Mouse (Mus musculus) embryo, embryonic 9.5 days (tissue): ENCODE results near the gene Iqcb1.
"Not testable (repeated sequence)": the region's sequence is repeated elsewhere in the genome, so short reads cannot be mapped to it uniquely, and the experiment has no call there.

Experiments used
- DNase-seq: peaks from one replicate; pipeline ENCODE4 v3.0.0-alpha.2; 2017; ENCODE audit errors: extremely low spot score

Iqcb1 gene

DNA sequence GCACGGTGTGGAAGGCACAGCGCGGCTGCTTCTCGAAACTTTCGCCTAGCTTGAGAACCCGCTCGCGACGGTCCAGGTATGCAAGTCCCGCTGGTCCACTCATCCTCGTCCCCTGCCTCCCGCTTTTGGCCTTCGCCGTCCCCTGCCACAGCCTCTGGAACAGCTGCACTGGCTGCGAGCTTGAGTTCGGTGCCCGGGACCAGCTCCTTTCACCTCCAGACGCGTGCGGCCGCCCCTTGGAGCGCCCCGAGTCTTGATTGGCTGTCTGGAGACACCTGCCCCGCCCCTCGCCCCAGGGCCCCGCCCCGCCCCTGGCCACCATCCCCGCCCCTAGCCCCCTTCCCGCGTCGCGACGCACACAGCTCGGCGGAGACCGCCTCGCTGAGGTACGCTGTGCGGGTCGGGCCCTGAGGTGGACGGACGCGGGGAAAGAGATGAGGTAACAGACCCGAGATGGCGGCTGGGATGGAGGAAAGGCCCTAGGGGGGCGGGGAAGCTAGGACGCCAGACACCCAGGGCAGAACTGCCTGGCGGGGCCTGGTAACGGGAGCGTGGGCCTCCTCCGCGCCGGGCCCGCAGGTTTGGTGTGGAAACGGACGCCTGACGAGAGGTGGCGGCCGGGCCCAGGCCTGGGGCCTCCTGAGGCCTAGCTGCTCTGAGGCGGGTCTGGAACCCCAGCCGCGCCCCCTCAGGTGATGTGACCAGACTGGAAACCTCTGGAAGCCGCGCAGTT, at the start of gene Iqcb1:
Iqcb1 (plus strand) TSS at position 332 of the 733 bp plus-strand sequence.
- peak; percentile 91 for DNase-seq

DNA sequence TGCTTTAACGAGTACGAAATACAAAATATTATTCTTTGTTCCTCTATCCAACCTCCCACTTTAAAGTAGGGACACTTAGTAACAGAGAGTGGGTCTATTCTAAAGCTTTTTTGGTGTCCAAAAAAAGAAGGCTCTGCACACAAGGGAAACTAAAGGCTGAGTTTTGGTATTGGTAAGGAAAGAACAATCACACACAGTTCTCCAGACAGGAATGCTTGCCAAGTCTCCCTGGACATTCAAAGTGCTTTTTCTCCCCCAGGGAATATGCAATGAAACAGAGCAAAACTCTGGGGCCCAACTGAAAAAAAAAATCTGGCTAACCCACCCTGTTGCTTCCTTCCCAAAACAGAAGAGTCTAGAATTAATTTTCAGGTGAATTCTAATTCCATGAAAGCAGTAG, 44.0 kb upstream of the Iqcb1 start:
- no peak for DNase-seq

DNA sequence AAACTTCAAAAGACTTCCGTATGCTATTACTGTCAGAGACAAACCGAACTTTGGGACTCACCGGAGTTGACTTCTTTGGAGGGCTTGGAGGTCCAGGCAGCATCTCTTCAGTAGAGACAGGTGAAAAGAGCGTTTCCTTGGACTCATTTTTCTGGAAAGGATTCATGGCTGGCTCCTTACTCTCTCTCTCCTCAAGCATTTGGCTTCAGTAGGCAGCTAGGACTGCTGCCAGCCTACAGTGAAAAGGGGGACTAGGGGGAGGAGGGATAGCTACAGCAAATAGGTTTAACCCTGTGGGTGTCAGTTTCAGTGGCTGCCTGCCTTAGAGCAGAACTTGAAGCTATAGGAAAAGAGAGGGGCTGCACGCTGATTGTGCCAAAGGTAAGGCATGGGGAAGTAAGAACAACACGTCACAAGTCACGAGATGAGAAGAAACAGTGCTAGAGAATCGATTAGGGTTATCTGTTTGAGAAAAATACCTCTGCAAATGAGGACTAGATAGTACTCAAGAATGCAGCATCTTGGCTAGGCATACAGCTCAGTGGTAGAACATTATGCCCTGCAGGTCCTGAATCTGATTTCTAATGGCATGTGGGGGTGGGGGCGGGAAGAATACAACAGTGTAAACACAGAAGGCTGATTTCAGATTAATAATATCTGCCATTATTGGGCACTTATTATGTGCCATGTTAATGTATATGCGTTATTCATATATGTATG, 43.4 kb upstream of the Iqcb1 start, which contains the start of gene Slc15a2:
Slc15a2 (minus strand) TSS at position 369 of the 720 bp plus-strand sequence.
- DNase-seq = no peak

DNA sequence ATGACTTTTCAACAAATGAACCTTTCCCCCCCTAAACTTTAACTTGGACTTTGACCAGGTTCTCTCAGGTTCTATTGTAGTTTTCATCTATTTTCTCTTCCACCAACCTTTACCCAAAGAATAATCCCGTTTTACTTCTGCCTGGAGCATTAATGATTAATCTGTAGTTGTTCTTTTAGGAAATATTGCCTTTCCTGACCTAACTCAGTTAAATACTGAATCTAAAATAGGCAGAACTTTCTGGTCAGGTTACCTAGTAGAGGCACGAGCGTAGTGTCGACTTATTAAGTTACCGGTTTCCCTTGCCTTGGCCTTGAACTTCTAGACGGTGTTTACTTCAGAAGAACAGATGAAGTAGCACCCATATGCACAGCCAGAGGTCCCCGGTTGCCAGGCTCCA, 41.7 kb upstream of the Iqcb1 start:
- DNase-seq = no peak

DNA sequence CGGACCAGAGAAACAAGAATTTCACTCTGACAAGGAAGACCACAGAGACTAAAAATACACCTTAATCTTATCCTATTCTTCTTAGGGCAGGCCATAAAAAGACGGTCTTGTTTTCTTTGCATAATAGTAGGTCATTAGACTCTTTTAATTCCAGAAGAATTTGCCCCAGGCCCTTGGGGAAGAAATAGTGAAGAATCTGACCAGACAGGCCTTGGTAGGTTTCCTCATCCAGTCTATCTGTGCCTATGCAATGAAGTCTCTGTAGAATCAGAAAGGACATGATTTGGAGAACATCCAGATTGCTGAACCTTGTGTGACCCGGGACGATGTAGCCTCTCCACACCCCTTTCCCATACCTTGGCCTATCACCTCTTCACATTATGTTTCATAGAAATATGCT, 38.0 kb upstream of the Iqcb1 start:
- DNase-seq = no peak

DNA sequence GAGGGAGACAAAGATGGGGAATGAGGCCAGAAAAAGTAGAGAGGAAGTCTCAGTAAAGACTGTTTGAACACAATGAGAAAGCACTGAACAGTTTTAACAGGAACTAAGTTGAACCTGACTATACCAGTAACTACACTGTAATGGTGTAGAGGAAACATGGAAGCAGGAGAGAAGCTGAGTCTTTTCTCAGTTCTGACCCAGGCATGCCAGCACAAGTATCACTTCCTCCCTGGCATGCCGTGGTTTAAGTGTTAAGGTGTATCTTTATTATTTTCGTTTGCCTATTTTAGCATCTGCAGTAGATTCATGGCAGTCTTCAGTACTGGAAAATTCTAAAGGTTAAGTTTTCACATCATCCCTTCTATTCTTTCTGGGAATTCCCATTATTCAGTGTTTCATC, 33.2 kb upstream of the Iqcb1 start:
- DNase-seq = no peak

DNA sequence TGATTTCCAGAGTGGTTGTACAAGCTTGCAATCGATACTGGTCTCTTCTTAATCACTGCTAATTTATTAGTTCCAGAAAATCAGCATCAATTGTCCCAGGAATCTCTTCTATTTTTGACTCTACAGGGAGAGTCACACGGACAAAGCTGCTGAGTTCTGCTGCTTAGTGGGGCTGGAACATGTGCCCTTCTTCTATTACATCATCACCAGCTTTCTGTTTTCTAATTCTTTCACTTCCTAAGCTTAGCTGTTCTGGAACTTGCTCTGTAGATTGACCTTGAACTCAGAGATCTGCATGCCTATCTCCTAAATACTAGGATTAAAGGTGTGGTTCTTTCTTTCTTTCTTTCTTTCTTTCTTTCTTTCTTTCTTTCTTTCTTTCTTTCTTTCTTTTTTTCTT, 29.9 kb upstream of the Iqcb1 start:
- no peak for DNase-seq

DNA sequence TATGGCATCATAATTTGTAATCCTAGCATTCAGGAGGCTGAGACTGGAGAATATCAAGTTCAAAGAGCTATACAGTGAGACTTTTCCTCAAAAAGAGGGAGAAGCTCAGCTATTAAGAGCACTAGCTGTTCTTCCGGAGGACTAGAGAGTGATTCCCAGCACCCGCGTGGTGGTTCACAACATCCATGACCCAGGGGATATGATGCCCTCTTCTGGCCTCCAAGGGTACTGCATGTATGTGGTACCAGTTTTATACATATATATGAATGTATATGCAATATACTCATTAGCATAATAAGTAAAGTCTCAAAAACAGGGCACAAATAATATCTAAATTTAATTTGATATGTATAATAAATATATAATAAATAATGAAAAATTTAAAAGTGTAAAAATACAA, 25.8 kb upstream of the Iqcb1 start:
- no peak for DNase-seq

DNA sequence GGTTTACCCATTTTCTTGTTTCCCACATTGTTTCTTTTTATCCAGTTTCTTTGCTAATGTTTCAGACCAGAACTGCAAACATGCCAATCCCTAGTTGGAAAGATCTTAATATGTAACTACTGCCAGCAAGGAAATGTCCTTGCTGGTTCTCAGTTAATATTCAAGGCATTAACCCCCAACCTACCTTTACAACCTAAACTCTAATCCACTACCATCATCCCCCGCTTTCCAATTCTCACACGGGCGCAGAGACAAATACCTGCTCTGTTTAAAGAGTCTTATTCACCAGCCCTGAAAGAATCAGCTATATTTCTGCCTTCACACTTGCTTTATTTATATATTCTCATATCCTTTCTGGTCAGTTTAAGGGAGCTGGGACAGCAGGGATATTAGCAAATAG, 19.6 kb upstream of the Iqcb1 start:
- DNase-seq = no peak

DNA sequence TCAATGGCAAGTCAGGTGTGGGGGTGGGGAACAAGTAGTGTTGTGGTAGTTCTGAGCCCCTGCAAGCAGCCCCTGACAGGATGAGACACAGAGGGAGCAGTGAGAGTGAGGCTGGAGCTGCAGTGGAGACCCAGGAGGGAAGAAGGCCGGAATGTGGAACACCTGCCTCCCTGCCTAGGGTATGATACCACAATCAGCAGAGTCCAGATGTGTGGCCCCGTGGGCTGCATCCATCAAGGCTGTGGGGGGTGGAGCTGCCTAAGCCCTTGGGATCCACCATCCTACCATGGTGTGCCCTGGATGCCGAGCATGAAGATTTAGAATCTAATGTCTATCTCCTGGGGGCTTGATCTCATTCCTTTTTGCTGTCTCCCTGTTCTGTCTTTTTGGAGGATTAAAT, 14.5 kb upstream of the Iqcb1 start:
- DNase-seq = no peak

DNA sequence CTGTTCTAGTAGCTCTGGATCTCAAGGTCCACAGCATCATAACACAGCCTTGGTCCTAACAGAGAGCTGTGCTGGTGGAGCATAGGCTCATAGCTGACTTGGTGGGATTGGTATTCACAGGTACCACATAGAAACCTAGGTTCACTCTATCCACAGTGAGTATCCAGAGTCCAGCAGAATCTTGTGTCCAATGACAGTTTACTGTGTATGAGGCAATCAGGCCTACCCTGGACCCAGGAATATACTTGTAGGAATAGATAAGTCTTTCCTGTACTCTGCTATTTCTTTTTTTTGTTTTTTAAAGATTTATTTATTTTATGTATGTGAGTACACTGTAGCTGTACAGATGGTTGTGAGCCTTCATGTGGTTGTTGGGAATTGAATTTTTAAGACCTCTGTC, 11.3 kb upstream of the Iqcb1 start:
- DNase-seq = no peak

DNA sequence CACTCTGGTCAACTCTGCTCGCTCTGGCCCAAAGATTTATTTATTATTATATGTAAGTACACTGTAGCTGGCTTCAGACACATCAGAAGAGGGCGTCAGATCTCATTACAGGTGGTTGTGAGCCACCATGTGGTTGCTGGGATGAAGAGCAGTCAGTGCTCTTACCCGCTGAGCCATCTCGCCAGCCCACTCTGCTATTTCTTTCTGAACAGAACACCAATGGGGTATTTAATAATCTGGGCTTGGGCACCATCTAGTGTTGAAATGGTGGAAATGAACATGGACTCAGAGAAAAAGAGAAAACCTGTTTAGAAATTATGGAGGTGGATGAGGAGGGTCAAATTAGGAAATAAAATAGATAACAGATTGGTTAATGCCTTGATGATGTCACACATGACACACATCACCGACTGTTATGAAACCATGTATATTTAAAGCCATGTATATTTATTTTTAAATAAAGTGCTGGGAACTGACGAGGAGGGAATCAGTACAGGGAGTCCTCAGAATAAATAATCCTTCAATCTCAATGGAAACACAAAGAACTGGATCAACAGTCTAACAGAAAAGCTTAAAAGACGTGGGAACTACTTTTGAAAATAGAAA, 10.8 kb upstream of the Iqcb1 start:
- peak; percentile 72 for DNase-seq

DNA sequence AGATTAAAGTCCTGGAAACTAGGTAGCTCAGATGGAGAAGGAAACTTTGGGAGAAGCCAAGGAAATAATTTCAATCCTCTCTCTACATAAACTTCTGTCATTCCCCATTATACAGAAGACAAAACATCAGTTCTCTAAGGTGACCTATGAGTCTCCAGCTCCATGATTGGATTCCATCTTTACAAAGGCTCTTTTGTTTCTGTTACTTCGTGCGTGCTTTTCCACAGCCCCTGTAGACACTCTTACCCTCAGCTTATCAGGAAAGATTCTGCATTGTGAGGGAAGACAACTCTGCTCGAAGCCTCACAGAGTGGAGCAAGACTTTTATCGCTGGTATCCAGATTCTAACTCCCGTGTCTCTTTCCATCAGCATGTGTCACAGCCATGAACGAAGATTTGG, 8.2 kb upstream of the Iqcb1 start:
- no peak for DNase-seq

DNA sequence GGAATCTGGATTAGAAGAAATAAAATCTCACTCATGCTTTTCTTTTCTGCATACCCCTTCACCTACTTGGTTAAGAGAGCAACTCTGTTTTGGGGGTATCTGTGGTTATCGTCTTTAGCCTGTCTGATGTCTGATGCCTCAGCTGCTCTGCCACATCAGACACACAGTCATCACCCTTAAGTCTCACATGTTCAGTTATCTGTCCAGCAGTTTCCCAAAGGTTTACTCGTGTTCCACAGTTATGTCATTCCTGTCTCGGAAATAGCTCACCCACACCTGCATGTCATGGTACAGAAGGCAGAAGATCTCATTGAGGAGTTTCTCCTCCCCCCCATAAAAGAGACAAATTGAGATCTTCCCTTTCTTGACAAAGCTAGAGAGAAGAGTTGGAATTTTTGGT, 7.4 kb upstream of the Iqcb1 start:
- DNase-seq = no peak

DNA sequence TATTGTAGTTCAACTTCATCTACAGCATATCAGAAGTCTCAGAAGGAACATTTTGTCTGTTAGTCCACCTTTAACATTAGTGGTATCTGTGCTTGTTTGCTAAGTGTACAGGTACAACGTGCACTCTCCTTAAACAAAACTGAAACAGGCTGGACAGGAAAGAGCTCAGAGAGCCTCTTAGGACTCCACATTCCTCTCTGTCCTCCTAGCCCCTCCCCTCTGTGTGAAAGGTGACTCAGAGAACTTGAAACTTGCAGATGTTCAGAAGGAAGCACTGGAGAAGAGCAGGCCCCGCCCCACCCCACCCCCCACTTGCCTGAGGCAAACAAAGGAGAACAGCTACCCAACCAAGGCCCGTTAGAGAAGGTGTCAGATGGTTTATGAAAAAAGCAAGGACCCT, 6.7 kb upstream of the Iqcb1 start:
- DNase-seq = peak; percentile 63

DNA sequence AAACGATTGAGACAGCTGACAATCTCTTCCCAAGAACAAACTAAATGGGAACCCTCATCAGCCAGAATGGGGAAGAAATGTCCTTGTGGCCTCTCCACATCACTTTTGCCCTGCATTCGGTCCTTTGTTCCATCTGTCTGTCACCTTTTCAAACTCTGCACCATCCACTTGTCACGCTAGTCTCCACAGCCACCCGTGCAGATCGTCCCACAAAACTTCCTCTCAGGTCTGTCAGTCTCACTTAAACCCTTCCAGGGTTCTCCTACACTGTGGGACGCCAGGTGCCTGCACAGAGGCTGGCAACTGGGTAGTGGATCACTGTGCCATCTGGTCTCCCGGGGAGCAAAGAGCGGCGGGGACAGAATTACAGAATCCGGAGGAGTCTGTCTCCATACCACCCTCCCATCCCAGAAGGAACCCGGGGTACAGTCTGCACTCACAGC, 553 bp upstream of the Iqcb1 start:
- no peak for DNase-seq

DNA sequence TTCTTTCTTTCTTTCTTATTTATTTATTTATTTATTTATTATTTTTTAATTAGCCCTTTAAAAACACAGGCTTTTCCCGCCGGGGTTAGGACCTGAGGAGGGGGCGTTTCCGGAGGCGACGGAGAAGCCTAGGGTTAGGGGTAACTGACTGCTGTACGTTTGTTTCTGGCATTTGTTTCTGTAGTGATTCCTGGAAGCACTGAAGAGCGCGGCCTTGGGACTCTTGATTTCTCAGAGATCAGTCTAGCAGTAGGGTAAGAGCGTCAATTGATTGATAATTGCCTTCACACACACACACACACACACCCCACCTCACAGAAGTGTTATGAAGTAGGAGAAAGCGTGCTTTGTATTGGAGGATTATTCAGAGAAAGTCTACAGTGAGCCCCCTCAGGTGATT, 635 bp downstream of the Iqcb1 start:
- DNase-seq = peak; percentile 7

DNA sequence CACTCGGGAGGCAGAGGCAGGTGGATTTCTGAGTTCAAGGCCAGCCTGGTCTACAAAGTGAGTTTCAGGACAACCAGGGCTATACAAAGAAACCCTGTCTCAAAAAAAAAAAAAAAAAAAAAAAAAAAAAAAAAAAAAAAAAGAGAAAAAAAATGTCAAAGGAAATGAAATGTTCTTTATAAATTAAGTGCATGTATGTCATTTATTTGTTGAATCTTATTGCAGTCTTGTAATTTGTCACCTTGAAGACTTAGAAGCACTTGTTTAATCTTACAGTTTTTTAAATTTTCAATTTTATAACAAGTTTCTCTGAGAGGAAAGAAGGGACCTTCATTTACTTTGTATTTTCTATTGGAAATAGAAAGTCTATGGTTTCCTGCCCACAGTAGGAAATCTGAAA, 18.7 kb downstream of the Iqcb1 start:
- DNase-seq = not testable (repeated sequence)

DNA sequence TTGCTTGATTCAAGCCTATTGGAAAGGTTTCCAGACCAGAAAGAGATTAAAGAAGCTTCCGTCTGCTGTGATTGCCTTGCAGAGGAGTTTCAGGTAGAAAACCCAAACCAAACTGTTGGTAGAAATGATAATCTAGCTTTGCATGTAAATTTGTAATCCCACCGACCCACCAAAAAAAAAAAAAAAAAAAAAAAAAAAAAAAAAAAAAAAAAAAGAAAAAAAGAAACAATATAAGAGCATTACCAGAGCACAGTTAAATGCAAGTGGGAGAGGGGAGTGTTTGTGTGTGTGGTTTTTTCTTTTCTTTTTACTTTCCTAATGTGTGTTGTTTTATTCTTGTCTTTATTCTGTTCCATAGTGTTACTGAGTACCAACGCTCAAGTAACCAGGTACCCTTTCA, 23.0 kb downstream of the Iqcb1 start:
- no peak for DNase-seq

DNA sequence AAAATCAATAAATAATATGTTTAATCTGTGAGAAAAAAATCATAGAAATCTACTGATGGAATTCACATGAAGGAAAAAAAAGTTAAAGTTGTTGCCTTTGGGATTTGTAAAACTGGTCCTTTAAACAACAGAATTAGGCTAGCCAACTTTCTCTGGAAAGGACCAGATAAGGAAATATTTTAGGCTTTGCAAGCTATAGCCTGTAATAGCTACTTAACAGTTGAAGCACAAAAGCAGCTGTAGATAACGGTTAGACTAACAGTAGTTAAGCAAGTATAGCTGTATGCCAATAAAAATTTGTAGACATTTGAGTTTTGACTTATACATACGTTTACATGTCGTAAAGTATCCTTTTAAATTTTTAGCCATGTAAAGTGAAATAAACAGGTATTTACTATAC, 35.4 kb downstream of the Iqcb1 start:
- no peak for DNase-seq

DNA sequence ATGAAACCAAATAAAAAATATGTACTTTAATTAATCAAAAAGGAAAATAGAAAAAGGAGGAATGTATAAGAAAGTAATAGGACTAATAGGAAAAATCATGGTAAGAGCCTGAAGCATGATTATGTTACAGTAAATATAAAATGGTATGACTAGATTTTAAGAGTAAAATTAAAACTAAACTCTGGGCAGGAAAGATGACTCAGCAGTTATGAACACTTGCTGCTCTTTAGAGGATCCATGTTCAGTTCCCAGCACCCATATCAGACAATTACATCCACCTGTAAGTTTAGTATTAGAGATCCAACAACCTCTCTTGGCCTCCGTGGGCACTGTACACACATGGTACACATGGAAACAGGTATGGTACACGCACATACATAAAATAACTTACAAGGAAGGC, 41.3 kb downstream of the Iqcb1 start:
- DNase-seq = no peak

DNA sequence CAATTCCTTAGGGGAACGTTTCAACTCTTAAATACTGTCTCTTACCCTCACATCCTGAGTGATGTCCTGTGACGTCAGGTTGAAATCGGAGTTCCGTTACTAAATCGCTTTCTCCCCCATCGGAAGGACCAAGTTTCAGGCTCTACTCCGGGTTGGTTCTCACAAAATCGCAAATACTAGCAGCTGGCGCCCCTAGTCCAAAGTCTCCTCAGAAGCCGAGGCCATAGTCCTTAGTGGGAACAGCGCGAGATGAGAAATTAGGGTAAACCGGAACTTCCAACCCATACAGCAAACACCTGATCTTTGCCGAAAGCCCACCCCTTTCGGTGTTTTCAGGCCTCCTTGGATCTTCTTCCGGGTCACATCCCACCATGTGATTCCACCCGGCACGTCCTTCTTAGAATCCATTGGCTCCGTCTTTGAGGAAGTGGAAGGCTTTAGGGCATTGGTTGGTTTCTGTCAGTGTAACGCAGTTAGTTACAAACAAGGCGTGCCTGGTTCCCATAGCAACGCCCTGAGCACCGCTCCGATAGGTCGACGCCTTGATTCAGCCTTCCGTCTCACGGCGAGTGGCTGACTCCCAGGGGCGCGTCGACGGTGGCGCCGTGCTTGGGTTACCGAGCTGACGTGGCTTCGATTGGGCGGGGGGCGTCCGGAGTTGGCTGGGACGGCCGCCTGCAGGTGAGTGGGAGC, 46.5 kb downstream of the Iqcb1 start, which contains the start of the genes Eaf2 and Golgb1:
Eaf2 (minus strand) TSS at position 421 of the 693 bp plus-strand sequence.
Golgb1 (plus strand) TSS at position 558 of the 693 bp plus-strand sequence.
- peak; percentile 91 for DNase-seq
